Mouse (Mus musculus) heart, postnatal 0 days (tissue): ENCODE measurements around the gene Prlhr. TPM values are rescaled to one million over a fixed set of nuclear protein-coding genes. Genes with fewer than 3 reads are reported as not detected.

Experiments
- ATAC-seq: fragments of 200-750 bp; cut with Nextera tagmentation; 2 replicates; pipeline ENCODE4 v1.8.0; 2017; ENCODE audit warnings: low read depth, moderate number of reproducible peaks, moderate library complexity; ENCODE audit not compliant: insufficient read depth
- DNase-seq: peaks from one replicate; pipeline ENCODE4 v3.0.0-alpha.2; 2016; ENCODE audit warnings: low spot score
- H3K27ac ChIP-seq: fragments of 300-500 bp; sonication (generic); 2 replicates; pipeline ENCODE4 v1.5.1; 2014; ENCODE audit warnings: low read depth, mild to moderate bottlenecking
- H3K27me3 ChIP-seq: fragments of 300-500 bp; sonication (generic); 2 replicates; pipeline ENCODE4 v1.6.1; 2014; ENCODE audit warnings: low read length, mixed read lengths; ENCODE audit not compliant: control insufficient read depth, insufficient read depth
- H3K36me3 ChIP-seq: fragments of 300-500 bp; sonication (generic); replicated peaks from 2 replicates; pipeline ENCODE4 v1.6.1; 2014; ENCODE audit warnings: low read length, mixed read lengths; ENCODE audit not compliant: control insufficient read depth, insufficient read depth
- H3K4me1 ChIP-seq: fragments of 300-500 bp; sonication (generic); 2 replicates; pipeline ENCODE4 v1.6.1; 2014; ENCODE audit warnings: antibody characterized with exemption; ENCODE audit not compliant: control insufficient read depth, insufficient read depth
- H3K4me2 ChIP-seq: fragments of 300-500 bp; sonication (generic); 2 replicates; pipeline ENCODE4 v1.6.1; 2014; ENCODE audit warnings: low read depth, mild to moderate bottlenecking, low read length, moderate library complexity
- H3K4me3 ChIP-seq: fragments of 300-500 bp; sonication (generic); 2 replicates; pipeline ENCODE4 v1.5.1; 2014; ENCODE audit warnings: low read depth, low read length
- H3K9ac ChIP-seq: fragments of 300-500 bp; sonication (generic); replicated peaks from 2 replicates; pipeline ENCODE4 v1.6.1; 2014; ENCODE audit warnings: low read depth, low read length, mixed read lengths
- H3K9me3 ChIP-seq: fragments of 300-500 bp; sonication (generic); replicated peaks from 2 replicates; pipeline ENCODE4 v1.6.1; 2016; ENCODE audit warnings: low read length; ENCODE audit not compliant: control insufficient read depth
- CTCF ChIP-seq: IDR thresholded peaks from 2 replicates; pipeline ENCODE4 v1.5.1; 2016; ENCODE audit warnings: antibody characterized with exemption, control low read depth, low read depth
- EP300 ChIP-seq: IDR thresholded peaks from 2 replicates; pipeline ENCODE4 v1.6.1; 2016; ENCODE audit warnings: antibody characterized with exemption, low read depth
- WGBS: fragments of 180-500 bp; shearing (Covaris S2); extraction: QIAGEN DNeasy Blood & Tissue Kit; methylation state at CpG from one replicate; pipeline ENCODE4 v1.1.7; 2014; 5-methylcytosine and 5-hydroxymethylcytosine counted together
- polyA plus RNA-seq: library from polyadenylated mRNA; unstranded; fragments of >200 nt; fragmentation: Nextera tagmentation; extraction: Ambion mirVana; gene quantifications from 2 replicates; pipeline ENCODE4 v1.2.1, GENCODE M21; 2015
- total RNA-seq: library from RNA; depleted of rRNA; stranded (reverse); fragments of >200 nt; gene quantifications from 2 replicates; pipeline ENCODE4 v1.2.3, GENCODE M21; 2014; ENCODE audit warnings: low replicate concordance

Gene Prlhr
- total and polyA plus RNA-seq, 2 experiments from 2014 or later = not detected

- WGBS = 3% methylated on average over 41 of the region's 41 CpGs
- ATAC-seq (peak; percentile 63; the same call in 1 of the 2 replicates), DNase-seq (peak; percentile 43)
- Histone ChIP-seq H3K36me3 (no peaks in the 10 kb centered on the region), H3K4me3 (peak overlapping the region; percentile 27), H3K9ac (no peak overlapping the region), H3K27me3 (peaks cover 41% of the 10 kb centered on the region), H3K27ac (no peak overlapping the region), H3K9me3 (no peaks in the 10 kb centered on the region), H3K4me2 (peak overlapping the region; percentile 40), H3K4me1 (no peaks in the 10 kb centered on the region; the same call in 1 of the 2 replicates)
- TF ChIP-seq CTCF (peak; percentile 62), EP300 (no peak)
These were observed 1.0 kb downstream of the Prlhr start for GRCm38 (mm10) chr19:60466953-60467570.

GRCm38 (mm10) chr19:60465726-60466125, 2.4 kb downstream of the Prlhr start:
- no peak overlapping the region for H3K4me2 ChIP-seq
- H3K27me3 ChIP-seq = peaks cover 41% of the 10 kb centered on the region
- no peaks in the 10 kb centered on the region for H3K36me3 ChIP-seq
- DNase-seq (no peak), ATAC-seq (no peak)
- 52% methylated on average over 2 of the region's 2 CpGs for WGBS
- no peak overlapping the region for H3K9ac ChIP-seq
- TF ChIP-seq CTCF (no peak), EP300 (no peak)
- no peaks in the 10 kb centered on the region; the same call in 1 of the 2 replicates for H3K4me1 ChIP-seq
- H3K4me3 ChIP-seq = no peak overlapping the region
- H3K9me3 ChIP-seq = no peaks in the 10 kb centered on the region
- no peak overlapping the region for H3K27ac ChIP-seq

- Histone ChIP-seq H3K4me3 (no peak overlapping the region), H3K4me2 (no peak overlapping the region), H3K27ac (no peak overlapping the region), H3K9ac (no peak overlapping the region), H3K27me3 (peaks cover 34% of the 10 kb centered on the region), H3K9me3 (no peaks in the 10 kb centered on the region), H3K4me1 (no peaks in the 10 kb centered on the region; the same call in 1 of the 2 replicates), H3K36me3 (no peaks in the 10 kb centered on the region)
- peak; percentile 77 for DNase-seq
- WGBS = 4% methylated on average over 3 of the region's 3 CpGs
- ATAC-seq = peak; percentile 58
- TF ChIP-seq CTCF = no peak
- no peak for TF ChIP-seq EP300
These were observed 4.2 kb downstream of the Prlhr start for GRCm38 (mm10) chr19:60463896-60464295.

DNA sequence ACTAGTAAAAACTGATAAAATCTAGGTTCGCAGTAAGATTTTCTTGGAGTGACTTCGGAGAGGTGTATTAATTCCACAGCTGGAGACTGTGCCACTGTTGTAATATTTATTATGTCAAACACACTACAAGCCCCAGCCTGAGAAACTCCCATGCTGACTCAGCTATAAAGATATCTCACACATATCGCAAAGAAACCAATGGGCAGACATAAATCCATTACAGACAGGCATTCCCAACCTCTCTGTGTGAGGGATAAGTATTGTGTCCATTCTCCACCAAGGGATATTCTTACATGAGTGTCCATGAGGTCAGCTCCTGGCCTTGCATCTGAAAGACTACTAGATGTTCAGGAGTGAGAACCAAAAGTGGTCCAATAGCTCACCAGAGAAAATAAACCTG, 4.7 kb downstream of the Prlhr start:
- no peaks in the 10 kb centered on the region for H3K36me3 ChIP-seq
- DNase-seq = peak; percentile 5
- H3K4me2 ChIP-seq = no peak overlapping the region
- H3K4me1 ChIP-seq = no peaks in the 10 kb centered on the region; the same call in 1 of the 2 replicates
- H3K9ac ChIP-seq = no peak overlapping the region
- no peak overlapping the region for H3K27ac ChIP-seq
- no peak overlapping the region for H3K4me3 ChIP-seq
- WGBS = 56% methylated on average over 3 of the region's 3 CpGs
- TF ChIP-seq CTCF (no peak), EP300 (no peak)
- H3K9me3 ChIP-seq = no peaks in the 10 kb centered on the region
- peaks cover 29% of the 10 kb centered on the region for H3K27me3 ChIP-seq
- no peak for ATAC-seq

- Histone ChIP-seq H3K4me1 (no peaks in the 10 kb centered on the region; the same call in 1 of the 2 replicates), H3K9ac (no peak overlapping the region), H3K36me3 (no peaks in the 10 kb centered on the region), H3K27ac (no peak overlapping the region), H3K4me3 (no peak overlapping the region), H3K27me3 (peaks cover 12% of the 10 kb centered on the region), H3K4me2 (no peak overlapping the region), H3K9me3 (no peaks in the 10 kb centered on the region)
- TF ChIP-seq EP300 = no peak
- WGBS = 63% methylated on average over 2 of the region's 2 CpGs
- no peak for DNase-seq
- no peak for ATAC-seq
These were observed 6.6 kb downstream of the Prlhr start for GRCm38 (mm10) chr19:60461476-60461875.

DNA sequence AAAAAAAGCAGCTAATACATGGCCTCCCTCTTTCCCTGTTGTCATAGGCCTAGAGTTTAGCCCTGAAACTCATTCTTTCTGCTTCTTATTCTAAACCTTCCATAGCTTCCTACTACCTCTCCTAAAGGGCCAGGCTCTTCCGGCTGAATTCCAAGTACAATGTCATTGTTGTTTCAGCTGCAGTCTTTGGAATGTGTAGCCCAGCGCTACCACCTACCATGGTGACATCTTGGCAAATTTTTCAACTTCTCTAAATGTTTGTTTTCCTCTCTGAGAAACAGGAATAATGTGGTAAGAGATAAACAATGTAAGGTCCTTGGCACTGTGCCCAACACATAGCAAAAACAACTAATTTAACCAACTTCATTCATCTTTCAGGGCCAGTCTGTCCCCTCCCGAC, 8.4 kb downstream of the Prlhr start:
- Histone ChIP-seq H3K4me3 (no peak overlapping the region), H3K36me3 (no peaks in the 10 kb centered on the region), H3K4me2 (no peak overlapping the region), H3K4me1 (no peaks in the 10 kb centered on the region; the same call in 1 of the 2 replicates), H3K27ac (no peak overlapping the region), H3K9me3 (no peaks in the 10 kb centered on the region), H3K27me3 (no peaks in the 10 kb centered on the region), H3K9ac (no peak overlapping the region)
- ATAC-seq (no peak; the same call in 1 of the 2 replicates), DNase-seq (peak; percentile 16)
- TF ChIP-seq CTCF (no peak), EP300 (no peak)
- 42% methylated on average over 3 of the region's 3 CpGs for WGBS
